Mouse (Mus musculus) mouse embryonic stem cell (cell line): ENCODE measurements around the gene Shld2.

ENCODE experiments used
- in situ Hi-C, 2 experiments: fragments of 300-500 bp; cut with MboI; formaldehyde crosslinking; loops; 1 replicate in 1 of 2; 3 replicates in 1 of 2; pipeline ENCODE4 v1.14.3; 2019 to 2020; ENCODE audit warnings: low sequenced_read_pairs in 2 of 2, low pct_unique_long_range_greater_than_20kb in 1 of 2, mixed read lengths in 1 of 2; ENCODE audit not compliant: unreplicated experiment in 1 of 2

Shld2 gene

DNA sequence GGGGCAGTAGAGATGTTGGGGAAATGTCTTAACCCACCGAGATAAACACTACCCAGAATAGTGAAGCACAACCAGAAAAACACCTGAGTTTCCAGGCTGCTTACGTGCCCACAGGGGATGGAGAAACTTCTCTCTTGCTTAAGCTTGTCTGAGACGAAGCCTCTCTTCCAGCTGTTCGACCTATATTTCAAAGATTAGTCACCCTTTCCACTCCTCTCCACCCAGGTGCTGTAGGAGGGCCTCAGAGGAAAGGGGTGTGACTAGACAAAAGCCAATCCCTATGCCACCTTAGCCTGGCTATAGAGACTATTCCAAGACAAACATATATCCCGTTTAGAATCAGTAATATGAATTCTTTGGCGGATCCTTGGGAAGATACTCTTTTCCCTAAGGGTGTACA lies 102.3 kb downstream of the Shld2 start:
- in situ Hi-C loops = no loop called here

DNA sequence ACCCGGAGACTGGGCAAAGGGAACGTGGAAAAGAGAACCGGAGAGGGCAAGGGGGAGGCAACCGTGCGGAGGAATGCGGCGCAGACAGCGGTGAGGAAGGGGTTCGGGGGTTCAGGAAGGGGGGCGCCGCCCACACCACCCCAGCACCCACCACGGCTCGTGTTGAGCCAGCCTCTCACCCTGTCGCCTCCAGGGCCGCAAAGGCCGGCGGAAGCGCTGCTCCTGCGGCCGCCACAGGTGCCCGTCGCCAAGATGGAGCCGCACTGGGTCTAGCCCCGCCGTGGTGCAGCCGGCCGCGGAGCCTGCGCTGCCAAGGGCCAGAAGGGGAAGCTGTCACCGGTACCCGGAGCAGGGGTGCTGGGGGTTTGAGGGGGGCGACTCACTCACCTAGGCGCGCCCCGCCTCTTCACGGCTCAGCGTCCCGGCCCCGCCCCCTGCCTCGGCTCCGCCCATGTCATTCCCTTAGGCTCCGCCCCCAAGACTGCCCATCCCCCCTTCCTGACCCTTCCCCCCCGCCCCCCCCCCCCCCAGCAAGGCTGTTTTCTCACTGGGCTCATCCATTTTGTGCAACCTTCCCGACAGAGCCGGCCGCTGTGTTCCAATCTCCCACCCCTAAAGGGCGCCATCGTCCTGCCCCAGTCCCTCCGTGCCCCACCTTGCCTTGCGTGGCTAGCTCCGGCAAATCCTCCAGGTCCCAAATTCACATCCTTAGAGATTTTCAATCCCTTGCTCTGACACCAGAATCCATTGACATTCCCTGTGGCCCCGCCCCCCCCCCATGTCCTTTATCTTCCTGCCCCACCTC lies 108.9 kb downstream of the Shld2 start, which contains the start of gene Gprin2:
Gene Gprin2, minus strand, starts transcription at position 423 of the 805 bp plus-strand sequence.
- in situ Hi-C loops = no loop called here

DNA sequence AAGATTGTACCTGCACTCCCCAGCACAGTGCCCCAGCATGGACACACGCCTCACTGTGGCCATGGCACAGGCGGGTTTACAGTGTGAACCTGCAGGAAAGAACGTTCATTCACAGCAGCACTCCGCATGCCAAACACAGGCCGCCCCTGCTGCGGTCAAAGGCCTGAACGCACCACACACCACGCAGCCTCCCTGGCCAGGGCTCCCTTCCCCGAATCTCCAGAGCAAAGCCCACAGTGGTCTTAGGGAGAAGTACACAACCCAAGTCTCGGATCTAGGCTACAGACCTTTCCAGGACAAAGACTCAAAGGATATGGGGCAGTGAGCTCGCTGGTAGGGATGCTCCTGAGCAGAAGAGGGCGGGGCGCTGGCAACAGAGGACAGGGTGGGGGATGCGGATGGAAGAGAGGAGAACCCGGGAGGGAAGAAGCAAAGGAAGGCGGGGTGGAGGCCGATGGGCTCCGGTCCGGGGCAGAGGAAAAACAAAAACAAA lies 109.5 kb downstream of the Shld2 start:
- in situ Hi-C loops = no loop called here

DNA sequence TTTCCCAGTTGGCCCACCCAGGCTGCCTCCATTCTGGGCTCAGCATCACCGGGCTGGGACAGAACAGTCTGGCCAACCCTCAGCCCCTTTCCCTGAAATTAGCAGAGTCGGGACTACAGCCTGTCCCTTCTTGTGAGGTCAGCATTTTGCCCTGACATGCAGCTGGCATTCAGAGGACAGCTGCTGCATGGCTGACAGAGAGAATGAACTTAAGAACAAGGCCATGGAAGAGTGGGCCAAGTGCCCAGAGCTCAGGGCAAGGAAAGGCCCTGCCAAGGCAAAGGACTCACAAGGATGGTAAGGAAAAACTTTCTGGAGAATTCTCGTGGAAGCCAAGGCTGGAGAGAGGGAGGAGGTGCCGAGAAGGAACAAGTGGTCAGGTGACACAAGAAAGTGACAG lies 113.6 kb downstream of the Shld2 start:
- in situ Hi-C loops = no loop called here

DNA sequence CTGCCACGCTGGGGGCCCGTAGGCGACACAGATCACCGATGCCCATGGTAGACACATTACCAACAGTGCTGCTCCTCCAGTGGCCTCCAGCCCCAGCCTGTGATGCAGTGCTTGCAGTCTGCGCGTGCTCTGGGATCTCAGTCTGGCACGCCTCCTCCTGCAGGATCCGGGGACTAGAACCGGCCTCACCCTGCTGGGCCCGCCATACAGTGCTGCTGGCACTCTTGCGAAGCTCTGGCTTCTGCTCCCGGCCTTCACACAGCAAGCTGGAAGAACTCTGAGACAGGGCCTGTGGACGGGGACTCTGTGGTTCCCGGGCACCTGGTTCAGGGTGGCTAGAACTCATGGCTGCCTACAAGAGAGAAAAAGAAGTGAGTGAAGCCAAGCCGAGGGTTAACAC lies 114.8 kb downstream of the Shld2 start:
- in situ Hi-C loops = no loop called here

DNA sequence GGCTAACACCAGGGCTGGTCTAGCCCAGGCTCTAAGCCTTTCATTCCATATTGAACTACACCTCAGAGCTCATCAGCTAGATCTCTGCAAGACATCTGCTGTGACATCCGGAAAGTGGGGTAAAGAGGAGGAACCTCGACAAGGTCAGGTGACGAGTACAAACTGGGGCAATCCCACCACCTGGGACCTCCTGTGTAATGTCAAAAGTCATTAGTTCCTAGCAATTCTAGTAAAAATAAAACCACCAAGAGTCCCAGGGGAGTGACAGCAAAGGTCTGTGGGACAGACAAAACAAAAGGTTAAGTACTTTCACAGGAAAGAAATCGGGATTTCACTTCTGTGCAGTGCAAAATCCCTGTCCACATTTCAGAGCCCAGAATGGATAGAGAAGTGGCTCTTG lies 116.4 kb downstream of the Shld2 start:
- in situ Hi-C loops = no loop called here

DNA sequence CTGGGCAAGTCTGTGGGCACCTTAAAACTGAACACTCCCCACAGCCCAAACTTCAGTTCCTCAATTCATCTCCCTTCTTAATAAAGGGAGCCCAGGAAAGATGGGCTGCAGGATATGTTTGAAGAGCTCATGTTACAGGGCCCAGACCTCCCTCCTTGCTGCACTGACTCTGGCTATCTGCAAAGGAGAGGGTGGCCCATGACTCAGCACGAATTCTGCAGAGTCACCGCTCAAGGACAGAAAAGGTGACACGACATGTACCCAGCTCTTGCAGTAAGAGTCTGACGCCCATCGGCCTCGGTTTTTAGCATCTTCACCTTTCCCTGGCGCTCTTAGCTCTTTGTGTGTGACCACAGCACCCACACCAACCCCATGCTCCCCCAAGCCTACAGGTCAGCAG lies 119.9 kb downstream of the Shld2 start:
- in situ Hi-C loops = no loop called here

DNA sequence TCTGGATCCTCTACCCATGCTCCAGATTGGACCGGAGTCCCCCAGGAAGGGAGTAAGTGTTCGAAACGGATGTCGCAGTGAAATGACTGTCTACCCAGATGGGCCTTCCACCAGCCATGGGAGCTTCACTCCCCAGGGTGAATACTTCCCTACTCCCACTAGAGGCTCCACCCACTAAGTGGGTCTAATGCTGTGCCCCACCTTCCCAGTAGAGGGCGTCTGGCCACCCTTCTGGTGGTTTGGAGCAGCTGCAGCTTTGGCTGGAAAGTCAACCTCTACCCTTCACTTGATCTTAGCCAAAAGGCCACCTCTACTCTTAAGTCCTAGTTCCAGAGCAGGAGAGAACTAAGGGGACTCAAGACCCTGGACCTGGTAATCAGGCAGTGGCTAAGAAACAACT lies 121.7 kb downstream of the Shld2 start:
- in situ Hi-C loops = no loop called here
